Mouse (Mus musculus): ENCODE data around the gene Sorcs1. TPM values are rescaled to one million over a fixed set of nuclear protein-coding genes. Genes with fewer than 3 reads are reported as not detected.

The Sorcs1 gene
- polyA plus RNA-seq, 1 experiment from 2014 or later: 3.1 TPM

- 94% methylated on average over 5 of the region's 5 CpGs for WGBS
- H3K4me3 ChIP-seq: no peak overlapping the region
- H3K27ac ChIP-seq (replicated peaks): no peak overlapping the region
- H3K9me3 ChIP-seq (replicated peaks): no peaks in the 10 kb centered on the region
- DNase-seq (ENCODE audit: low spot score): no peak
- no peaks in the 10 kb centered on the region for H3K36me3 ChIP-seq
- no peaks in the 10 kb centered on the region for H3K27me3 ChIP-seq (ENCODE audit: low read depth, poor library complexity, severe bottlenecking)
- peaks cover 19% of the 10 kb centered on the region for H3K4me1 ChIP-seq
These were observed 219.9 kb downstream of the Sorcs1 start for GRCm38 (mm10) chr19:50458581-50458980.

DNA sequence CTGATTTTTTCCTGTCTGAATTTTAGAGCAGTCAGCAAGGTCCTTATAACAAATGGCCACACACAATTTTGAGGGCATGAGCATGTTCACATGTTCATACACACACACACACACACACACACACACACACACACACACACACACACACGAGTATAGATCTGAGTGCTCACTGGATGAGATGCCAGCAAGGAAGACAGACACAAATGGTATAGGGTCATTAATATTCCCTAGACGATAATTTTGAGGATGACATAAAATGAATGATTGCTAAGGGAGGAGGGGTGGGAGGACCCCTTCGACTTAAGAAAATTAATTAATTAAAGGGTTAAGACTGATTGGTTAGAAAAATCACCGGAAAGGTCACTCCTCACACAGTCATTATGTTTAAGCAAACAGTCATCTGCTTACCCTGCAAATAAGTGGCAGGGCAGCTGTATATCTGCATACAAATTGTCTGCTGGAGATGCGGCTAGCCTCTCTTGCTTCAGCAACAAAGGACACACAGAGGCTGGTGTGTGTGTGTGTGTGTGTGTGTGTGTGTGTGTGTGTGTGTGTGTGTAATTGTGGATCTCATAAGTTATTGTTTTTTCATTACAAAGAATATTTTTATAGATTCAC lies 221.1 kb downstream of the Sorcs1 start:
- no peak for DNase-seq (ENCODE audit: low spot score)
- WGBS: 71% methylated on average over 5 of the region's 5 CpGs
- Histone ChIP-seq H3K9me3 (replicated peaks) (no peaks in the 10 kb centered on the region), H3K27me3 (ENCODE audit: low read depth, poor library complexity, severe bottlenecking) (no peaks in the 10 kb centered on the region), H3K36me3 (no peaks in the 10 kb centered on the region), H3K27ac (replicated peaks) (no peak overlapping the region), H3K4me1 (peaks cover 19% of the 10 kb centered on the region), H3K4me3 (no peak overlapping the region)

GRCm38 (mm10) chr19:50441099-50441498 lies 237.3 kb downstream of the Sorcs1 start:
- Histone ChIP-seq H3K4me1 (peaks cover 45% of the 10 kb centered on the region), H3K27ac (replicated peaks) (peak overlapping the region; percentile 77), H3K36me3 (no peaks in the 10 kb centered on the region), H3K9me3 (replicated peaks) (no peaks in the 10 kb centered on the region), H3K4me3 (peak overlapping the region; percentile 43), H3K27me3 (ENCODE audit: low read depth, poor library complexity, severe bottlenecking) (peaks cover 29% of the 10 kb centered on the region; the same call in 1 of the 2 replicates)
- WGBS: 13% methylated on average over 4 of the region's 4 CpGs
- no peak for DNase-seq (ENCODE audit: low spot score)

GRCm38 (mm10) chr19:50440246-50440910 lies 238.1 kb downstream of the Sorcs1 start:
- Histone ChIP-seq H3K9me3 (replicated peaks) (no peaks in the 10 kb centered on the region), H3K36me3 (no peaks in the 10 kb centered on the region), H3K27me3 (ENCODE audit: low read depth, poor library complexity, severe bottlenecking) (peaks cover 33% of the 10 kb centered on the region; the same call in 1 of the 2 replicates), H3K27ac (replicated peaks) (peak overlapping the region; percentile 77), H3K4me1 (peaks cover 43% of the 10 kb centered on the region), H3K4me3 (peak overlapping the region; percentile 43)
- peak; percentile 65 for DNase-seq (ENCODE audit: low spot score)
- under 1% methylated on average over 11 of the region's 11 CpGs for WGBS

GRCm38 (mm10) chr19:50439464-50439881 lies 239.0 kb downstream of the Sorcs1 start:
- H3K9me3 ChIP-seq (replicated peaks): no peaks in the 10 kb centered on the region
- 4% methylated on average over 3 of the region's 3 CpGs for WGBS
- H3K4me3 ChIP-seq: peak overlapping the region; percentile 43
- no peaks in the 10 kb centered on the region for H3K36me3 ChIP-seq
- H3K27ac ChIP-seq (replicated peaks): peak overlapping the region; percentile 77
- peaks cover 43% of the 10 kb centered on the region for H3K4me1 ChIP-seq
- H3K27me3 ChIP-seq (ENCODE audit: low read depth, poor library complexity, severe bottlenecking): peaks cover 33% of the 10 kb centered on the region; the same call in 1 of the 2 replicates
- no peak for DNase-seq (ENCODE audit: low spot score)

GRCm38 (mm10) chr19:50422928-50423327 lies 255.5 kb downstream of the Sorcs1 start:
- DNase-seq (ENCODE audit: low spot score): no peak
- Histone ChIP-seq H3K27ac (replicated peaks) (no peak overlapping the region), H3K9me3 (replicated peaks) (no peaks in the 10 kb centered on the region), H3K4me3 (no peak overlapping the region), H3K4me1 (peaks cover 32% of the 10 kb centered on the region), H3K27me3 (ENCODE audit: low read depth, poor library complexity, severe bottlenecking) (no peaks in the 10 kb centered on the region), H3K36me3 (no peaks in the 10 kb centered on the region)
- 80% methylated on average over 1 of the region's 1 CpGs for WGBS

DNA sequence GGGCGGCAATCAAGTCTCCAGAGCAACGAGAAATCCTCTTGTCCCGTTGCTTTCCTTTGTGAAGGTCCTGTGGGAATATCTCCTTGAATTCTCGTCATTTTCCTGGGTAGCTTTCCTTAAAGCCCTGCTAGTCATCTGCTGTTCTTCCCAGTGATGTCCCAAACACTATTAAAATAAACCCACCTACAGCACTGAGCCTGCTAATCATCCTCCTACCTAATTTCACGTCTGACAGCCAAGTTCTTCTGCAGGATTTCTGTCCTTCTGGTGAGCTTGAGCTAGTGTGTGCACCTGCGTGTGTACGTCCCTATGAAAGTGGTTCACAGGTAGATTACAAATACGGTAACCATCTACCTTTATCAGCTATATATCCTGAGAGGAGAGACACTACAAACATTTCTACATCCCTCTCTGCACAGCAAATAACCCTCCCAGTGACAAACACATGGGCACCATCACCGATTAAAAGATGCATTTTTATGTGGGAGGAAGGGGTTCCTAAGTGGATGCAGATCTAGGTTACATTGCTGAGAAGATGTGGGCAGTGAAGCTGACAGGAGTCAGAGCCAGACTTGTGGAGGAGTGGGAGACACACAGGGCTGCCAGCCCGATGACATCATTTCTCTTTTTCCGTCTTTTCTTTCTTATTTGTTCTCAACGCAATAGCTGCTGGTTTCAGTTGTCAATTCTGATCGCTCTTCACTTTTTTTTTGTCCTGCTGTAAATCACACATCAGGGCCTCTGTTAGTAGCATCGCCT lies 259.3 kb downstream of the Sorcs1 start:
- WGBS: 55% methylated on average over 14 of the region's 14 CpGs
- H3K9me3 ChIP-seq (replicated peaks): no peaks in the 10 kb centered on the region
- no peaks in the 10 kb centered on the region for H3K36me3 ChIP-seq
- H3K4me3 ChIP-seq: no peak overlapping the region
- no peaks in the 10 kb centered on the region for H3K27me3 ChIP-seq (ENCODE audit: low read depth, poor library complexity, severe bottlenecking)
- DNase-seq (ENCODE audit: low spot score): no peak
- H3K27ac ChIP-seq (replicated peaks): no peak overlapping the region; the same call in 1 of the 2 replicates
- peaks cover 25% of the 10 kb centered on the region for H3K4me1 ChIP-seq

GRCm38 (mm10) chr19:50410561-50410960 lies 267.9 kb downstream of the Sorcs1 start:
- no peak overlapping the region for H3K27ac ChIP-seq (replicated peaks)
- no peak overlapping the region for H3K4me3 ChIP-seq
- H3K36me3 ChIP-seq: no peaks in the 10 kb centered on the region
- WGBS: 84% methylated on average over 3 of the region's 3 CpGs
- no peaks in the 10 kb centered on the region for H3K9me3 ChIP-seq (replicated peaks)
- no peaks in the 10 kb centered on the region for H3K4me1 ChIP-seq
- no peaks in the 10 kb centered on the region for H3K27me3 ChIP-seq (ENCODE audit: low read depth, poor library complexity, severe bottlenecking)
- DNase-seq (ENCODE audit: low spot score): no peak

DNA sequence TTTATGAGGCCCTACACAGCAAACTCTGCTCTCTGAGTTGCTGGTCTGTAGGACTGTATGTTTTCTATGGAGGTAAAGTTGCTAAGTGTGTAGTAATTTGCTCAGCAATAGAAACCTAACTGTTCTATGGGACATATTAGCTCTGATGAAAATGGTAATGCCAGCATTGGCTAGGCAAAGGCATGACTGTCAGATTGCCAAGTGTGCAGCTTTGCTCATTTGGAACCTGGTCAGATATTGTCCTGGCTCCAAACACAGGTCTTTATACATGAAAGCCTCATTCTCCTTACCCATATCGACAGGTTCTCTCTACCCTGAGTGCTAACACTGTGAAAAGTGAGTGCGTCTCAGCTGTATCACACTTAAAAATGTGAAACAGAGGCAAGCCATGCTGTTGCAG lies 280.1 kb downstream of the Sorcs1 start:
- no peaks in the 10 kb centered on the region for H3K9me3 ChIP-seq (replicated peaks)
- H3K4me1 ChIP-seq: no peaks in the 10 kb centered on the region
- no peak overlapping the region for H3K4me3 ChIP-seq
- WGBS: 93% methylated on average over 2 of the region's 2 CpGs
- no peak overlapping the region for H3K27ac ChIP-seq (replicated peaks)
- no peak for DNase-seq (ENCODE audit: low spot score)
- no peaks in the 10 kb centered on the region for H3K27me3 ChIP-seq (ENCODE audit: low read depth, poor library complexity, severe bottlenecking)
- H3K36me3 ChIP-seq: no peaks in the 10 kb centered on the region

GRCm38 (mm10) chr19:50395731-50396130 lies 282.7 kb downstream of the Sorcs1 start:
- WGBS: 90% methylated on average over 6 of the region's 6 CpGs
- no peak overlapping the region for H3K4me3 ChIP-seq

GRCm38 (mm10) chr19:50394101-50394500 lies 284.3 kb downstream of the Sorcs1 start:
- 89% methylated on average over 5 of the region's 5 CpGs for WGBS
- Histone ChIP-seq H3K9me3 (replicated peaks) (no peaks in the 10 kb centered on the region), H3K27me3 (ENCODE audit: low read depth, poor library complexity, severe bottlenecking) (no peaks in the 10 kb centered on the region), H3K36me3 (no peaks in the 10 kb centered on the region), H3K4me1 (no peaks in the 10 kb centered on the region), H3K4me3 (no peak overlapping the region), H3K27ac (replicated peaks) (no peak overlapping the region)
- DNase-seq (ENCODE audit: low spot score): no peak

More at GRCm38 (mm10) chr19:50395731-50396130, 282.7 kb downstream of the Sorcs1 start:
- Histone ChIP-seq H3K36me3 (no peaks in the 10 kb centered on the region), H3K27me3 (ENCODE audit: low read depth, poor library complexity, severe bottlenecking) (no peaks in the 10 kb centered on the region), H3K9me3 (replicated peaks) (no peaks in the 10 kb centered on the region), H3K4me1 (no peaks in the 10 kb centered on the region), H3K27ac (replicated peaks) (no peak overlapping the region)
- DNase-seq (ENCODE audit: low spot score): no peak

DNA sequence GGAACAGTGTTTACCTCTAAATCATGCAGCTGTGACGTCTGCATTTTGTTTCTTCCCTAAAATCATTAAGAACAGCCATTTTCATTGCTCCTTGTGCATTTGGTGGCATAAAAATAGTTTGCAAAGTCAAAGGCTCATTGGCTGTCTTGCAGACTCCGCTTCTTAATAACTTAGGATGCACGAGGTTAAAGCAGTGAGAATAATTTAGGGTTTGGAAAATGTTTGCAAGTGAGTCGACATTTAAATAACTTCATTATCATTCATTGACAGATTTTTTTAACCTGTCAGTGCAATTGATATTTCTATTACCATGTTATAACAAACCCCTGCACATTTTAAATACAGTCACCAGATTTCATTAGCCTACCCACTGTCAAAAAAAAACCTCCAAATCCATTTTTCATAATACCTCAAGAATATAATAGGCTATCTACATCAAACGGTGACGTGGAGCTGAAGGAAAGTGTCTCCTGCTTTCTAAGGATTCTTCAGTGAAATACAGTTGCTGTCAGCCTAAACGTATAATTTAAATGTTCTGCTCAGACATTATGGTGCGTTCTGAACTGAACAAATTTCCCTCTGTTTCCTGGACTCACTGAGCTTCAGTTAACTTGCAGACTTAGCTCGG lies 288.4 kb downstream of the Sorcs1 start:
- Histone ChIP-seq H3K36me3 (no peaks in the 10 kb centered on the region), H3K4me1 (no peaks in the 10 kb centered on the region), H3K9me3 (replicated peaks) (peaks cover 4% of the 10 kb centered on the region), H3K4me3 (no peak overlapping the region), H3K27ac (replicated peaks) (no peak overlapping the region), H3K27me3 (ENCODE audit: low read depth, poor library complexity, severe bottlenecking) (no peaks in the 10 kb centered on the region)
- WGBS: 90% methylated on average over 9 of the region's 9 CpGs
- DNase-seq (ENCODE audit: low spot score): no peak
